8 mouse cellular contexts compared by ENCODE assay signal in the genomic region with DNA sequence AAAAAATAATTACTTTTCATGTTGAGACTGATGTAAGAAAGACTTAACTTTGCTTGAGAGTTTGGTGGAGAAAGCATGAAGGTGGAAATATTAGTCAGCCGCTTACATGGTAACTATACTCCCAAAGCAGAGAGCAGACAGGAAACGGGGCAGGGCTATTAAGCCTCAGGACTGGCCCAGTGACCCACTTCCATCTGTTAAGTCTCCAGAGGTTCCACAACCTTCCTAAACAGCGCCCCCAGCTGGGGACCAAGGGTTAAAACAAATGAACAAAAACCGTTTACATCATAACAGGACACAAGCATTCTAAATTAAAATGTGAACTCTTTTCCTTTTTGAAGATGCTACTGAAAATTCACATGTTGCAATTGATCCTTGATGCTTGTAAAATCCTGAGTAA. TPM values are rescaled to one million over a fixed set of nuclear protein-coding genes. Genes with fewer than 3 reads are reported as not detected.
DNase-seq lines count a peak whose midpoint lies in the region; ATAC-seq lines count a peak whose summit lies in the region.

No protein-coding gene starts in this region.

- H3K27me3 ChIP-seq in liver, embryonic 11.5 days (replicated peaks; ENCODE audit: control insufficient read depth, insufficient read depth, low read length): no peaks in the 10 kb centered on the region
- H3K27me3 ChIP-seq in neural tube, embryonic 15.5 days (replicated peaks): 0 out of 2 replicates have a peak, but pooled peaks cover 3% of the 10 kb centered on the region

- H3K9me3 ChIP-seq in liver, embryonic 11.5 days (ENCODE audit: control insufficient read depth, low read length): no peaks in the 10 kb centered on the region
- H3K9me3 ChIP-seq in neural tube, embryonic 15.5 days (replicated peaks): no peaks in the 10 kb centered on the region

- peak; percentile 25 for DNase-seq in heart, postnatal 4 days
- no peak for DNase-seq in heart, adult 9 months (ENCODE audit: low spot score in 2 of 2)
- DNase-seq in A20 (ENCODE audit: low read depth, low spot score): peak; percentile 54
- peak; percentile 4 for DNase-seq in T-cell, adult 2 months (ENCODE audit: low spot score)
- no peak for DNase-seq in liver, embryonic 11.5 days (ENCODE audit: low spot score)
- DNase-seq in thymus, postnatal 10 days (ENCODE audit: low spot score in 2 of 2): peak; percentile 15 to 18
- no peak for DNase-seq in MN1 (ENCODE audit: low spot score)

- H3K4me2 ChIP-seq in liver, embryonic 11.5 days: peak overlapping the region; percentile 25; the same call in 1 of the 2 replicates
- no peak overlapping the region for H3K4me2 ChIP-seq in neural tube, embryonic 15.5 days

- H3K4me1 ChIP-seq in liver, embryonic 11.5 days (replicated peaks; ENCODE audit: control insufficient read depth, insufficient read depth, low read length): no peaks in the 10 kb centered on the region
- no peaks in the 10 kb centered on the region for H3K4me1 ChIP-seq in neural tube, embryonic 15.5 days

- H3K4me3 ChIP-seq in liver, embryonic 11.5 days (ENCODE audit: low read depth, low read length): no peak overlapping the region
- H3K4me3 ChIP-seq in neural tube, embryonic 15.5 days (replicated peaks): no peak overlapping the region

- H3K27ac ChIP-seq in liver, embryonic 11.5 days (ENCODE audit: low read depth, low read length): no peak overlapping the region
- H3K27ac ChIP-seq in neural tube, embryonic 15.5 days (replicated peaks): no peak overlapping the region

- no peak for ATAC-seq in liver, embryonic 11.5 days (replicated peaks; ENCODE audit: low FRiP score)
- ATAC-seq in neural tube, embryonic 15.5 days (ENCODE audit: low FRiP score): no peak

- no peak overlapping the region for H3K9ac ChIP-seq in liver, embryonic 11.5 days (ENCODE audit: low read depth, low read length)
- H3K9ac ChIP-seq in neural tube, embryonic 15.5 days (replicated peaks): no peak overlapping the region

- no peaks in the 10 kb centered on the region for H3K36me3 ChIP-seq in liver, embryonic 11.5 days (ENCODE audit: control insufficient read depth, insufficient read depth, low read length)
- H3K36me3 ChIP-seq in neural tube, embryonic 15.5 days: no peaks in the 10 kb centered on the region

- 21% methylated on average over 4 of the region's 4 CpGs for WGBS in liver, embryonic 11.5 days
- WGBS in neural tube, embryonic 15.5 days: 42% methylated on average over 4 of the region's 4 CpGs

RNA-seq across cellular contexts. Expression of a gene that starts 29.7 kb away (rescaled TPM):
- total RNA-seq in heart, postnatal 4 days (2021): 100 to 1,000 TPM; 106 to 112 TPM
- 6.2 TPM in 2 replicates for polyA plus RNA-seq in liver, embryonic 11.5 days (2014; fragmentation: Nextera tagmentation; extraction: Ambion mirVana)
- 27.6 and 31.3 TPM in 2 replicates for polyA plus RNA-seq in neural tube, embryonic 15.5 days (2015; fragmentation: Nextera tagmentation; extraction: Ambion mirVana)

RNA-seq across cellular contexts. Expression of a gene that starts 56.8 kb away (rescaled TPM):
- total RNA-seq in heart, postnatal 4 days (2021): 10 to 100 TPM; 17.6 to 18.5 TPM
- 37.2 and 37.8 TPM in 2 replicates for polyA plus RNA-seq in liver, embryonic 11.5 days (2014; fragmentation: Nextera tagmentation; extraction: Ambion mirVana)
- 2.3 and 7.0 TPM in 2 replicates for polyA plus RNA-seq in neural tube, embryonic 15.5 days (2015; fragmentation: Nextera tagmentation; extraction: Ambion mirVana)

Comparison
In these comparisons a context has a peak if more than half of its experiments do, and no peak if none do; other contexts are left out.
1. DNase-seq: peak in heart, postnatal 4 days (single experiment), A20 (single experiment), T-cell, adult 2 months (single experiment) and thymus, postnatal 10 days (2 of 2); none in heart, adult 9 months (0 of 2), liver, embryonic 11.5 days (single experiment) and MN1 (single experiment).